Mouse (Mus musculus): ENCODE measurements at regions not wholly inside any gene's neighbourhood (a gene's known extent, or its start where the extent isn't known, plus 50 kb on each side); places are given as distances from the start of the nearest gene placed in this dataset.
"Not testable (repeated sequence)": the region's sequence is repeated elsewhere in the genome, so short reads cannot be mapped to it uniquely, and the experiment has no call there.

DNA sequence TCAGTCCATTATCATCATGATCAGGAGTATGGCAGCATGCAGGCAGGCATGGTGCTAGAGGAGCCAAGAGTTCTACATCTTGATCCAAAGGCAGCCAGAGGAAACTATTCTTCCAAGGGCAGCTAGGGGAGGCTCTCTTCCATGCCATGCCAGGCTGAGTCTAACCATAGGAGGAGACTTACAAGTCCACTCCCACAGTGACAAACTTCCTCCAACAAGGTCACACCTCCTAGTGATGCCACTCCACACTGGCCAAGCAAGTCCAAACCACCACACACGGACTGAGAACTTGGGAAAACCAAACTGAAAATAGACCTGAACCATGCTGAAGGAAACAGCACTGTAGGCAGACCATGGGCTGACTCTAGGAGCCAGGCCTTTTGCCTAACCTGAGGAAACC, 197.4 kb downstream of the Prex1 start:
- Histone ChIP-seq H3K4me3 (no peak overlapping the region), H3K27ac (no peak overlapping the region)
- intact Hi-C loops (cut with DNase I), result no loop called here
- DNase-seq, result no peak
- TF ChIP-seq CTCF (IDR thresholded peaks at IDR 0.05), result no peak

- no peak for DNase-seq
- H3K4me3 ChIP-seq, result no peak overlapping the region
- H3K27ac ChIP-seq, result no peak overlapping the region
- intact Hi-C loops (cut with DNase I), result no loop called here
- TF ChIP-seq CTCF (IDR thresholded peaks at IDR 0.05), result no peak
Measured at GRCm38 (mm10) chr2:166514664-166515063, 199.0 kb downstream of the Prex1 start.

DNA sequence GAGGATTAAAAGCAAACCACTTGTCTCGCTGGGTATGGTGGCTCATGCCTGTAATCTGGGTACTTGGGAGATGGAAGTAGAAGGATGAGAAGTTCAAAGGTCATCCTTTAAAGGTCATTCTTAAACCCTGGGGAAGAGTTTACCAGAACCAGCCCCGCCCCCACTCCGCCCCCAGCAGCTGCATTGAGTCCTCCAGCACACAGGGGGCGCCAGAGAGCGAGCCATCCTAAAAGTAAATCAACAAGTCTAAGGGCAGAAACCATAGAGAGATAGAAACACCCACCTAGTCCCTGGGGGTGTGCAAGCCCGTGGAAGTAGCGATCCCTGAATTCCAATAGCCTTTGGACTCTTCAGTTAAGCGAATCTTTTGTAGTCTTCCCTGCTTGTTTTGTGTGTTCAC, 201.1 kb downstream of the Prex1 start:
- no peak for DNase-seq
- intact Hi-C loops (cut with DNase I), result no loop called here
- Histone ChIP-seq H3K27ac (no peak overlapping the region), H3K4me3 (no peak overlapping the region)
- TF ChIP-seq CTCF (IDR thresholded peaks at IDR 0.05), result peak; percentile 12; the same call in 1 of the 2 replicates

- H3K27ac ChIP-seq; H3K4me3 ChIP-seq; DNase-seq; intact Hi-C loops (cut with DNase I): not testable (repeated sequence)
Measured at GRCm38 (mm10) chr2:166511477-166511876, 202.2 kb downstream of the Prex1 start.

DNA sequence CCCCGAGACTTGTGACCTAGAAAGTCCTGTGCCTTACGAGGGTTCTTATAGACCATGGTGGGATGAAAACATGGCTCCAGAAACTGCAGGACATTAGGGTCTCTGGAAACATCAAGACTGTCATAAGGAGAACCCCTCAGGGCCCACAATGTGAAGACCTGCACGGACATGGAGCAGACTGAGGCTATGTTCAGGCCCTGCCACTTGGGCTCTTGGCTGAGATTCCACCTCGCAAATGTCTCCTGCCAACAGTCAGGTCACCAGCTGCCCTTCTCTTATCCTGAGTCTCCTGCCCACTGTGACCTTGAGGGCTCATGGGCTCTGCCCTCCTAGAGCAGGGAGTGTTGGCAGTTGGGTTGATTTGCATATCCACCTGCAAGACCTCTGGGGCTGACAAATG, 202.9 kb downstream of the Prex1 start:
- Histone ChIP-seq H3K4me3 (no peak overlapping the region), H3K27ac (no peak overlapping the region)
- no peak for DNase-seq
- intact Hi-C loops (cut with DNase I), result no loop called here
- no peak for TF ChIP-seq CTCF (IDR thresholded peaks at IDR 0.05)

DNA sequence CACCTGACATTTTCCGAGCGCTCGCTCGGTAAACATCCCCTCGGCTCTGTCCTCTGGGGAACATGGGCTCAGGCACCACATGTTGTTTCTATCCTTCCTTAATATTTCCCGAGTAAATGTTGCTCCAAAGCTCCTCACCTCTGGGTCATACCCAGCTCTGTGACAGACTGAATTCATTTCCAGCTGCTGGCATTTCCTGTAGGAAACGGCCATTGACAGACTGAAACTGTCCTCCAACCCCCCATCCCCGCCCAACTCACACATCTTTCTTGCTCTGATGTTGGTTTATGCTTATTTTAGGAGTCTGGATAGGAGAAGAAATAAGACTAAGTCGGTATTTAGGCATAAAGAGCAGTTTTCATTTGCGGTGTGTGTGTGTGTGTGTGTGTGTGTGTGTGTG, 204.0 kb downstream of the Prex1 start:
- peak overlapping the region; percentile 30 for H3K4me3 ChIP-seq
- no peak for DNase-seq
- no peak overlapping the region for H3K27ac ChIP-seq
- no peak for TF ChIP-seq CTCF (IDR thresholded peaks at IDR 0.05)
- intact Hi-C loops (cut with DNase I), result no loop called here

DNA sequence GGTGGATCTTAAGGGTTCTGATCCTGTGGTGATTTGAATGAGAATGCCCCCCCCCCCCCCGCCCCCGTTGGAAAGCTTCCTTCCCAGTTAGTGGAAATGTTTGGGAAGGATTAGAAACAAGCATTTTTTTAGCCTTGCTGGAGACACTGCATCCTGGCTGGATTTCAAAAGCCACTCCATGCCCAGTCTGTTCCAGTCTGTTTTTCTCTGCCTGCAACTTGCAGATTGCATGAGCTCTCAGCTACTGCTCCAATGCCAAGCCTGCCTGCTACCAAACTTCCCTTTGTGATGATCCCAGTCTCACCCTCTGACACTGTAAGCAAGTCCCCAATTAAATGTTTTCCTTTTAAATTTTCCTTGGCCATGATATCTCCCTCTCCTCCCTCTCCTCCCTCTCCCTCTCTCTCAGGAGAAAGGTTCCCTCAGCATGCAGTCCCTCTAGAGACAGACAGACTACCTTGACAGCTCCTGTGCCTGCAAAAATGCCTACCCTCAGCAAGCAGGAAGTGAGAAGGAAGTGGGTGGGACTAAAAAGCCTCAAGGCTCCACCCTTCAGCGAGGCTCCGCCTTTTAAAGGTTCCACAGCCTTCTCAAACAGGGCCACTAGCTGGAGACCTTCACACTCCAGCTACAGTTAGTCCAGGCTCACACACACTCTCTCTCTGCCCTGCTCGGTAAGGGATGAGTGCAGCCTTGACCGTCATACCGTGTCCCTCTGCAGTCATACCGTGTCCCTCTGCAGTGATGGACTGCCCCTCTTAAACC, 204.8 kb downstream of the Prex1 start:
- Histone ChIP-seq H3K27ac (no peak overlapping the region), H3K4me3 (peak overlapping the region; percentile 30)
- no peak for TF ChIP-seq CTCF (IDR thresholded peaks at IDR 0.05)
- intact Hi-C loops (cut with DNase I), result no loop called here
- no peak for DNase-seq

- TF ChIP-seq CTCF (IDR thresholded peaks at IDR 0.05), result no peak
- Histone ChIP-seq H3K27ac (no peak overlapping the region), H3K4me3 (no peak overlapping the region)
- intact Hi-C loops (cut with DNase I), result no loop called here
- DNase-seq, result peak; percentile 5
Measured at GRCm38 (mm10) chr2:166505309-166505708, 208.3 kb downstream of the Prex1 start.

- H3K27ac ChIP-seq, result no peak overlapping the region
- no peak for DNase-seq
- H3K4me3 ChIP-seq, result no peak overlapping the region
- no peak for TF ChIP-seq CTCF (IDR thresholded peaks at IDR 0.05)
- intact Hi-C loops (cut with DNase I), result no loop called here
Measured at GRCm38 (mm10) chr2:166503666-166504065, 210.0 kb downstream of the Prex1 start.

- no peak for DNase-seq
- Histone ChIP-seq H3K4me3 (no peak overlapping the region), H3K27ac (no peak overlapping the region)
- no peak for TF ChIP-seq CTCF (IDR thresholded peaks at IDR 0.05)
- intact Hi-C loops (cut with DNase I), result no loop called here
Measured at GRCm38 (mm10) chr2:166492895-166493294, 220.7 kb downstream of the Prex1 start.

- DNase-seq, result no peak
- TF ChIP-seq CTCF (IDR thresholded peaks at IDR 0.05), result no peak
- Histone ChIP-seq H3K4me3 (no peak overlapping the region), H3K27ac (no peak overlapping the region)
- intact Hi-C loops (cut with DNase I), result no loop called here
Measured at GRCm38 (mm10) chr2:166492421-166492820, 221.2 kb downstream of the Prex1 start.

DNA sequence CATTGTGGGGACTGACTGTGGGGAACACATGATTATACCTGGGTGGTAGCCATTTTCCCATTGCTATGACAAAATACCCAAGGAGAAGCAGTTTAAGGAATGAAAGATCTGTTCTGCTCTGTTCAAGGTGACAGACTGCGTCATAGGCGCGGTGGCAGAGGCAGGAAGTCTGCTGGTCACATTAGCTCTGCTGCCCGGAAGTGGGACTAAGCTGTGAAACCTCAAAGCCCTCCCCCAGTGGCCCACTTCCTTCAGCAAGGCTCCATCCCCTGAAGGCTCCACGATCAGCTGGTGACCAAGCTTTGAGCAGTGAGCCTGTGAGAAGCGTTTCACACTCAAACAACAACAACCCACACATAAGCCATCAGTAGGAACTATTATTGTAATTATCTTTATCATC, 221.8 kb downstream of the Prex1 start:
- no peak for DNase-seq
- intact Hi-C loops (cut with DNase I), result no loop called here
- Histone ChIP-seq H3K27ac (no peak overlapping the region), H3K4me3 (no peak overlapping the region)
- TF ChIP-seq CTCF (IDR thresholded peaks at IDR 0.05), result no peak

DNA sequence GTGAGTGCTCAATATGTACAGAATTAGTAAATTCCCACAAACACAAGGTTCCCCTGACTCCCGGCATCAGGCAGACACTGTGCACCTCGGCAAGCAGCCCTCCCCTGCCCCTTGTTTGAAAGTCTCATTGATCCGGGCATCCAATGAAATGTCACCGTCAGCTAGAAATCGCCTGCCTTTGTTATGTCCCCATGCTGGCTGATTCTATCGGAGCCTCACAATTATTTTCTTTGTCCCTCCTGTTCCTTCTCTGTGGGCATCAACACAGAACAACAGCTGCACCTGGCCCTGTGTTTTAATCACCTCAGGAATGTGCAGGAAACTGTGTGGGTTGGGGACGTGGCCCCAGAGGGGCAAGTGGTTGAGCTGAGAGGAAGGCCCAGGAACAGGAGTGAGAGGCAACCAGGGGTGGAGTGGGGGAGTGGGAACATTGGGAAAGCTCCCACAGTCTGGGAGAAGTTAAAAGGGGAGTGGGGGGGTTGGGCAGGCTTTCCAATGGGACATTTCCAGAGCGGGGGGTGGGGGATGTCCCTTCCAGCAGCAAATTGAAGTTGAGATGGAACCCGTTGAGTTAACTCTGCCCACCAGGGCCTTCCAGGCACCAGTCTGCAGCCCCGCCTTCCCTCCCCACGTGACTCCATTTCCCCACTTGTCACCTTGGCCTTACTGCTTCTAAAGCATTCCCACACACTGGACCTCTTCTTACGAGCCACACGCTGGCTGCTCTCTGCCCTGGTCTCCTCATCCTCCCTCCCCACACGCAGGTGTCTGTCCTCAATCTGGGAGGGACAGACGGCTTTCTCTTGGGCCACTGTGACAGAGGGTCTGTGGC, 224.4 kb downstream of the Prex1 start:
- TF ChIP-seq CTCF (IDR thresholded peaks at IDR 0.05), result no peak
- DNase-seq, result no peak
- no peak overlapping the region for H3K4me3 ChIP-seq
- H3K27ac ChIP-seq, result no peak overlapping the region
- intact Hi-C loops (cut with DNase I), result no loop called here

Data from gastrocnemius, adult 2 months (tissue).